Mouse (Mus musculus): ENCODE measurements at regions not wholly inside any gene's neighbourhood (a gene's known extent, or its start where the extent isn't known, plus 50 kb on each side); places are given as distances from the start of the nearest gene placed in this dataset.

- no peak for DNase-seq (ENCODE audit: low spot score)
Measured at GRCm38 (mm10) chr3:130940302-130940867, 169.9 kb upstream of the Lef1 start.

GRCm38 (mm10) chr3:130936980-130937379 lies 173.3 kb upstream of the Lef1 start:
- no peak for DNase-seq (ENCODE audit: low spot score)

GRCm38 (mm10) chr3:130936336-130936735 lies 173.9 kb upstream of the Lef1 start:
- no peak for DNase-seq (ENCODE audit: low spot score)

GRCm38 (mm10) chr3:130935926-130936315 lies 174.3 kb upstream of the Lef1 start:
- no peak for DNase-seq (ENCODE audit: low spot score)

- no peak for DNase-seq (ENCODE audit: low spot score)
Measured at GRCm38 (mm10) chr3:130935302-130935925, 174.9 kb upstream of the Lef1 start.

- no peak for DNase-seq (ENCODE audit: low spot score)
Measured at GRCm38 (mm10) chr3:130932723-130933122, 177.5 kb upstream of the Lef1 start.

- no peak for DNase-seq (ENCODE audit: low spot score)
Measured at GRCm38 (mm10) chr3:130932226-130932625, 178.0 kb upstream of the Lef1 start.

GRCm38 (mm10) chr3:130925000-130925399 lies 185.3 kb upstream of the Lef1 start:
- DNase-seq (ENCODE audit: low spot score), result no peak

GRCm38 (mm10) chr3:130923615-130923958 lies 186.7 kb upstream of the Lef1 start:
- no peak for DNase-seq (ENCODE audit: low spot score)

- no peak for DNase-seq (ENCODE audit: low spot score)
Measured at GRCm38 (mm10) chr3:130922812-130923614, 187.3 kb upstream of the Lef1 start.

GRCm38 (mm10) chr3:130921621-130922245 lies 188.5 kb upstream of the Lef1 start:
- DNase-seq (ENCODE audit: low spot score), result no peak

- no peak for DNase-seq (ENCODE audit: low spot score)
Measured at GRCm38 (mm10) chr3:130913812-130914211, 183.6 kb upstream of the Rpl34 start.

- no peak for DNase-seq (ENCODE audit: low spot score)
Measured at GRCm38 (mm10) chr3:130905101-130905500, 174.9 kb upstream of the Rpl34 start.

- no peak for DNase-seq (ENCODE audit: low spot score)
Measured at GRCm38 (mm10) chr3:130903329-130903728, 173.1 kb upstream of the Rpl34 start.

- DNase-seq (ENCODE audit: low spot score), result no peak
Measured at GRCm38 (mm10) chr3:130902376-130902775, 172.2 kb upstream of the Rpl34 start.

GRCm38 (mm10) chr3:130901343-130901742 lies 171.1 kb upstream of the Rpl34 start:
- DNase-seq (ENCODE audit: low spot score), result no peak

- DNase-seq (ENCODE audit: low spot score), result no peak
Measured at GRCm38 (mm10) chr3:130900846-130901245, 170.6 kb upstream of the Rpl34 start.

GRCm38 (mm10) chr3:130900054-130900840 lies 170.0 kb upstream of the Rpl34 start:
- no peak for DNase-seq (ENCODE audit: low spot score)

- no peak for DNase-seq (ENCODE audit: low spot score)
Measured at GRCm38 (mm10) chr3:130894168-130894814, 164.1 kb upstream of the Rpl34 start.

- no peak for DNase-seq (ENCODE audit: low spot score)
Measured at GRCm38 (mm10) chr3:130891310-130891709, 161.1 kb upstream of the Rpl34 start.

- no peak for DNase-seq (ENCODE audit: low spot score)
Measured at GRCm38 (mm10) chr3:130888587-130888986, 158.4 kb upstream of the Rpl34 start.
